Mouse (Mus musculus): Measurements from ENCODE around the gene Sync.

The Sync gene

DNA sequence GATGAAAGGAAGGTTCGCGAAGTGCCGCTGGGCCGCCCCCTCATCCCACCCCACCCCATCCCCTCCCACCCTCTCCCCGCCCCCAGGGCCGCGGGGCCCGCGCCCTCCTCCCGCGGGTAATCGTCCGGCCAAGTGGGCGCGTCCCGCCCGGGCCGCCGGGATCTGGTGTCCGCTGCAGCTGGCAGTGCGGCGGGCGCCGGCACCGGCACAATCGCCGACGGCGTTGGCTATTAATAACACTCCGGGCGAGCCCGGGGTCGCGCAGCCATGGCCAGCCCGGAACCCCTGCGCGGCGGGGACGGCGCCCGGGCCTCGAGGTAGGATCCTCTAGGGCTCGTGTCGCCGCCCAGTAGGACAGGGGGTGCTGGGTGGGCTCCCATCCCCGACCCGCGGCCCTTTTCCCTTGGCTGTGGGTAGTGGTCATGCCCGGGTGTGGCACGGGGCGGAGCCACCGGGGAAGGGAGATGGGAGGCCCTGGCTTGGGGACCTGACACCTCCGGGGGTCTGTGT lies at the start of gene Sync:
Gene Sync (plus strand): TSS at position 146 of the 510 bp plus-strand sequence.
- no peak for DNase-seq

DNA sequence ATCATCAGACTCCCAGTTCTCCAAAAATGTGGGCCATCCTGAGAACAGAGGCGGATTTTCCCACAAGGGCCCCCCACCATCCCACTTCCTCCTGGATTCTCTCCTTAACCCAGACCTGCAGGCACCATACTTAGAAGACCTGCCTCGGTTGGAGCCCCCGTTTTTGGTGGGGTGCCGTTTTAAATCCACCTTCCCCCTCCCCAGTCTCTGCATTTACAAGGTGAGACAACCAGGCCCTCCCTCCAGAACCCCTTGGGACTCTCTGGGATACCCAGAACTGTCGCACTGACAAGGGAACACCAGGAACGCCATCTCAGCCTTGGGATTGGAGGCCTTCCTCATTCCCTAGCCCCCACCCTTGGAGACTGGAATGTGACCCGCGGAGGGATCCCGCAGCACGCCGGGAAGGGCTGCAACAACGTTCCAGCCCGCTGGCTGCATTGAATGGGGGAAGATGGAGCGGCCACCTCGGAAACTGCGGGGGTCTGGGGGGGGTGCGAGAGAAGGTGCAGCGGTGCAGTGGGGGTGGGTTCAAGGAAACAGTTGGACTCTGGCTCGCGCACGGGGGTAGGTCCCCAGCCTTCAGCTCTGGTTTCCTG lies 49.5 kb upstream of the Sync start:
- DNase-seq = peak; percentile 40

DNA sequence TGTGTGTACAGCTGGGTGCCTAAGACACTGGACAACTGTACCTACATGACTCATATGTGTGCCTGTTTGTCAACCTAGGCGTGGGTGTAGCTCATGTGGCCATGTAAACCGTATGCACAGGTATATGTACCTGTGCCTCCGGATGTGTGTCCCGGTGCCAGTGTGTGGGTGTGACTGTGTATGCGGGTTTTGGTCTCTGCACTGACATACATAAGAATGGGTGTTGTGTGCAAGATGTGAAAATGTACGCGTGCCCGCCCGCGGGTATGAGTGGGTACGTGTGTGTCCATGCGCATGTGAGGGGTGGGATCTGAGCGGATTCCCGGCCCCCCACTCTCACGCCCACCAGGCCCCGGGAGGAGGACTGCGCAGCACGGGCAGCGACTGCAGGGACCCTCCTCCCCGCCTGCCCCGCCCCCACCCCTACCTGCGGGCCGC lies 48.8 kb upstream of the Sync start:
- DNase-seq = peak; percentile 58

DNA sequence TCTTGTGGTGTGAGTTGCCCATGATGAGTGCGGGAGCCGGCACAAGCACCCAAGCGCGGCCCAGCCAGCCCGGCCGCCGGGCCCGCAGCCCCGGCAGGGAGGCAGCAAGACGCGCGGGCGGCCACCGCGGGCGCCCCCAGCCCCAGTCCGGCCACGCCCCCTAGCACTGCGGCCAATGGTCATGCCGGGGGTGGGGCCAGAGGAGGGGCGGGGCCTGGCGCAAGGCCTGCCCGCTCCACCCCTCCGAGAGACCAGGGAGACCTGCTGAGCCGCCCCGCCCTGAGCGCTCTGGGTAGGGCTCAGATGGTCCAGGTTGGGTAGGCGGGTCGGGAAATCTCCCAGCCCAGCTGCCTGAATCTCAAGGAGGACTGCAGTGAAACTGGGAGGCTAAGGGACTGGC lies 48.3 kb upstream of the Sync start:
- DNase-seq = peak; percentile 78

DNA sequence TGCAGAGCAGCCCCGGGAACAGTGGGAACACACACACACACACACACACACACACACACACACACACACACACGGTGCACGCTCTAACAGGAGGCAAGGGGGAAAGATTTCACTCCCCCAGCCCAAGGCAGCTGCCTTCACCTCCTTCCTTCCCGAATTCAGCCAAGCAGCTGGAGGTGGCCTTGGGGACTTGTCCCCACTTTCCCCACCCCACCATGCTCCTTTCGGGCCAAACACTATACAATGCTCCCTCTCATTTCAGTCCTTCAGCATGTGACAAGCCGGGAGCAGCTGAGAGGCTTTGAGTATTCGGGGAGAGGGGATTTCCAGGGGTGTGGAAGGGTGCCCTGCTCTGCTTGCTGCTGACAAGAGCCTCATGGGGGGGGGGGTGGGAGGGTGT lies 45.5 kb upstream of the Sync start:
- no peak for DNase-seq

DNA sequence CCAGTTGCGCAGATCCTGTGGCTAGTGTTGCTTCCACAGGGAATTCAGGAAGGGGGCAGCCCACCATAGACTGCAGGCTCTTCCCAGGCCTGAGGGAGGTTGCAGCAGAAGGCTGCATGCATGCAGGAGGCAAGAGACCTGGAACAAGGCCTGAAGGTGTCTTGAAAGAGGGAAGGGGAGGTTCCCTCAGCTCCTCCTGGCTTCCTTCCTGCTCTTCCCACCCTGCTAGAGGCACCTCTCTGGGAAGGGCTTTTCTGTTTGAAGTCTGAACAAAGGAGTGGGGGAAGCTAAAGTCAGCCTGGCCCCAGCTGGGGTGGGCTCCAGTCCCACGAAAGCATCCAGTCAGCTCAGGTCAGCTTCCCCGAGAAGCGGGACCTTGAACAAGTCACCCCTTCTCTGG lies 45.1 kb upstream of the Sync start:
- no peak for DNase-seq

DNA sequence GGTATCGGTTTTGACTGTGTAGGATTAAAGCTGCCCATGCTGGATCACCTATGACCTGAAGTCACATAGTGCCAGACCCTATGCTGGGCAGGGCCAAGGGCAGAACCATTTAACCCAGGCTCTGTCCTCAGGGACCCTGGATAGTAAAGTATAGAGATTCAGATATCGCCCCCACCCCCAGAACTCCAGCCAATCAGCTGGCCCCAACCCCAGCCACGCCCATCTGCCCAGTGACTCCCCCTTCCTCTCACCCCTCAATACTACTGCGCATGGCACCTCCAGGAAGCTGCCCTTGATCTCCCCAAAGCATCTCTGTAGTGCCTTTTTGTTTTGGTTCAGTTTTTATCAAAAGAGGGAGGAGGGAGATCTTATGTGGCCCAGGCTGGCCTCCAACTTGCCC lies 44.7 kb upstream of the Sync start:
- DNase-seq = no peak

DNA sequence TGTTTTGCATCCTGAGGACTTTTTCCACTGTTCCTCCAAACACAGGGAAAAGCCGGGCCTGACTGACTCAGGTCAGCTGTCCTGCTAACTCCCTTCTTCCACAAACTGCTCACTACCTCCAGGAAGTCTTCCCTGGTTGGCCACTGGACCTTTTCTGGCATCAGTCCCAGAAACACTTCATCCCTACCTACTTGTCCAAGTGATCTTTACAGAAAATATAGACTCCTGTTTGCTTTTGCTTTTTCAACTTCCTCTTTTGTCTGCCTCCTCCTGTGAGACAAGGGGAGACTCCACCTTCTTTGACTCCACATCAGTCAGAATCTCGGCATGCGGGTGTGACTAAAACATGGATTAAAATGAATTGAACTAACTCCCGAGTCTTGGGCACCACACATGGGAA lies 42.6 kb upstream of the Sync start:
- no peak for DNase-seq

DNA sequence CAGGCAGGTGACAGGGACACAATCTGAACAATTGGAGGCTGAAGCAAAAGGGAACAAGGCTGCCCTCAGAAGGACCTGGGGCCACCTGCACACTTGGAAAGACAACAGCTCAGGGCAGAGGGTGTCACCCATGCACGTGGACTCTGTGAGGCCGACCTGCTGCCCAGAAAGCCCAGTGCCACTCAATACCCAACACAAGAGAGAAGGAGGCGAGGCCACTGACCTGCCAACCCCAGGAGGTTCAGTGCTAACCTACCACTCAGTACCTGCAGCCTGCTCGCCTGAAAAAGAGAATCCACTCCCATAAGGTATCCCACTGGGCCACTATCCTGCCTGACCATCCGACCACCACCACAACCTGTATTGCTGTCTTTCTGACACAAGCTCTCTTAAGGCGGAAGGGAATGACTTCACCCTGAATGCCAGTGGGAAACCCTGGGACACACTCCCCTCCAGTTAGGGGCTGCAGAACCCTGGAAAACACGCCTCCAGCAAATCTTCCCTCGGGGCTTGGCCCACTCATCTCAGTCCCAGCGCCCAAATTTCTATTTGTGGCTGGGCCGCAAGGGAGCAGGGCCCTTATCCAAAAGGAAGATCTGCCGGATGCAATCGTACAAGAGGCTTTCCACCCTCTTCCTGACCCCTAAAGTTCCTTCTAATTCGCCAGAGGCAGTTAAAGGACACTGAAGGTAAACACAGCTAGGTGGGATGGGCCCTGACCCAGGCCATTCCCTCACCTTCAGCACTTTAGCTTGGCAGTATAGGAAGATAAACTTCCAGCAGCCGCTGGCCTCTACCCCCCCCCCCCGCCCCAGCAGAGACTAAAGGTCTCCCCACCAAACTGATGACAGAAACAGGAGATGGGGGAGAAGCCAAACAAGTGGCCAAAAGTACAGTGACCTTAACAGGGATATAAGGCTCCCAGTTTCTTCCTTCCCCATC lies 40.8 kb upstream of the Sync start:
- no peak for DNase-seq

DNA sequence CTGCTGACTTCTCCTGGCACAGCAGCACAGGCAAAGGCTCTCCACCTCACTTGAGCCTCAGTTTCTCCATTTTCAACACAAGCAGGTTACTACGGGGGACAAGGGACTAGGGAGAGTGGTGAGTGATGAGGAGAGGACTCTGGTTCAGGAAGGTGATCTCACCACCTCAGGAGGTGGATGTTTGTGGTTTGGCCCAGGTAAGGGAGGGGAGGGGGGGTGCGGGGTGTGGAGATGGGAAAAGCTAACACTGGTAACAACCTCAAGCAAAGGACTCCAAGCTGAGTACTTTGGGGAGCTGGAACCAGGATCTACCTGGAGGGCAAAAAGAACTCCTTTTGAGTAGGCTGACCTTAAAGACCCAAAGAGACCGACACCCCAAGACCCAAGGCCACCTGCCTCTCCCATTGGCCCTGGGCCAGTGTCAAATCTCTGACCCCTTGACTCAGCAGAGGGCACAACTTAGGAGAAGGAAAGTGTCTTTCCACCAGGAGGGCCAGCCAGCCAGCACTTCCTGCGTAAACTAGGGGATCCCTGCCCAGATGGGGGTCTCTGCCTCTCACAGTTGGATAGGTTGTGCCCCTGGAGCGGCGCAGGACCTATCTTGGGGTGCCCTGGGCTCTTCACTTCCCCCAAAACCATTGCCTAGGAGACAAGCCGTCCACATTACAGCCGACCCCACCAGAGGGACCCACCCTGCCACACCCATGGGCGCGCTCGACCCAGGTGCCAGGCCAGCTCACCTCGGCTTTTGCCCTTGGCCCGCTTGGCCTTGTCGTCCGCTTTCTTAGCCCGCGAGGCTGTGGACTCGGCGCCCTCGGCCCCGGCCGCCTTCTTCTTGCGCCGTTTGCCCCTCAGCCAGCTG lies 39.8 kb upstream of the Sync start:
- DNase-seq = no peak

DNA sequence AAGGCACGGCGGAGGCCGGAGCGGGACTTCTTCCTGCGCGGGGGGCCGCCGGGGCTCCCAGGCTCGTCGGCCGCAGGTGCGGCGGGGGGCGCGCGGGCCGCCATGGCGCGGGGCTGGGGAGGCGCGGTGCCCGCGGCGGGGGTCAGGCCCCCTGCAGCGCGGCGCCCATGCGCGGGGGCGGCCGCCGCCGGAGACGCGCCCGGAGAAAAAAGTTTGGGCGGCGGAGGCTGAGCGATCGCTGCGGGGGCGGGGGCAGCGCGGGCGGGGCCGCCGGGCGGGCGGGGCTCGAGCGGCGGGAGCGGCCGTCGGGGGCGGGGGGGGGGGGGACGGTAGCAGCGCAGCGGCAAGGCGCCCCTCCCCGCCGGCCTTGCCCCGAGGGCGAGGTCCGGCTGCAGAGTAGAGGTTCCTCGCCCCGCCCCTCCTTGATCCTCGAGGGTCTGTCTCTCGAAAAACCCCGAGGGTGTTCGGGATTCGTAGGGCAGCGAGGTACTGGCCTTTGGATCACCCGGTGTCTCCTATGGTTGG lies 39.1 kb upstream of the Sync start:
- DNase-seq = no peak

DNA sequence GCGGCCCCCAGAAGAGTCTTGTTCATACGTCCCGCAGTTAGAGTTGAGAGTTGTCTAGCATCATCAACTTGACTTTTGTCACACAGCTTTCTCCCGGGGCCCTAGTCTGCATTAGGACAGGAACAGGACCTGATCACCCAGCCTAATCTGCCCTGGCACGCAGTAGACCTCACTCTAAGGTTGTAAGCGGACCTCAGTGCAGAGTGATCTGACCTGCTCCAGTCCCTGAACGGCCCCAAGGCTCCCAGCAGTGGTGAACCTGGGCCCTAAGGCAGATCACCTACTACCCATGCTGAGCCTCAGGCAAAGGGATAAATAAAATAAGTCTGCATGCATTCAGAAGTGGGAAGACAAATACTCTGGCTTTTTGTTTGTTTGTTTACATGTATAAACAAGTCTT lies 38.1 kb upstream of the Sync start:
- DNase-seq = no peak

DNA sequence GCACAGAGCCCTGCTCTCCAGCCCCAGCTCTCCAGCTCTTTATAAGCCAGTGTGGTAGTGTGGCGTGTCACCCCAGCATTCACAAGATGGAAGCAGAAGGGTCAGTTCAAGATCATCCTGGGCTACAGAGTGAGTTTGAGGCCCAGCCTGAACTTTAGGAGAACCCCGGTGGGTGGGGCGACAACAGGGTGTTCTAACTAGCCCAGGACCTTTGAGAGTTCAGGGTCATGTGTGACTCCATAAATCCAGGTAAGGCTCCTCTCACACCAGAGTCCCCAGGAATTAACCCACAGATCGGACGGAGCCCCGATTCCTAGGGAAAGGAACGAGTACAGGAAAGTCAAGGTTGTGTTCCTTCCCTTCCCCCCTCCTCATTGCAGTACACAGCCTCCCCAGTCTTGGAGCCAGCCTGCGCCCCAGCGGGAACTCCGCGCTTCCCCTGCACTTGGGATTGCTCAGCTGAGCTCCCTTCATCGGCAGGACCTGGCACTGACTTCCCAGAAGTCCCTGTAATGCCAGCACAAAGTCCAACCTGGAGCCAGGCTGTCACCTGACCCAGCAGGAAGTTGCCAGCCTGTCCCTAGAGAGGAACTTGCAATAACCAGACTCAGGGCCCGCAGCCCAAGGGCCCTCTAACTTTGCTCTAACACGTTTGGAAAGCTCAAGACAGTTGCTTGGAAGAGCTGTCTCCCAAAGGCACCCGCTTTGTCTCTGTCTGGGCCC lies 36.5 kb upstream of the Sync start:
- DNase-seq = no peak

DNA sequence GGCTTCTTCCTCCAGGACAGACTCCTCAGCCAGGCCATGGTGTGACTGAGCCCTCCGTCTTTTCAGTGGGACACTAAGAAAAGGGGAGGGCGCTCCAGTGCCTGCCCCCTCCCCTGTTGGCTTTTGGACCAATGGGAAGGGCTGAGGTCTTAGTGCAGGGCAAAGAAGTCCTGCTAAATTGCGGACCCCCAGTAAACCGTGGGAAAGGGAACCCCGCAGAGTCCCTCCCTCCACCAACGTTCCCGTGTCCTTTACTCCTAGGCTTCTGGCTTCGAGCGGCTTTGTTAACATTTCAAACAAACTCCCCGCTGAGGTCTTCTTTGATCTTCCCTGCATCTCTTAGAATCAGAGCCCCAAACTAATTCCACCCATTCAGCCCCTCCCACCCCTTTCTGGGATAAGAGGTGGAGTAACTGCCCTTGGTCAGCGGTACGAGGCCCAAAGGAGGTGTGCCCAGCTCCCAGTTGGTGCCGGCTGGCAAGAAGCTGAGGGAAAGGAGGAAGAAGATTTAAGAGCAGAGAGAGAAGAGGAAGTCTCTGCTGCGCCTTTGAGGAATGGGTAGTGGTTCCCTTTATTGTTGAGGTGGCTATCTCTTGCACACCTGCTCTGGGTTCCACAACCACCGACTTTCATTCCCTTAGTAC lies 35.8 kb upstream of the Sync start:
- DNase-seq = no peak

DNA sequence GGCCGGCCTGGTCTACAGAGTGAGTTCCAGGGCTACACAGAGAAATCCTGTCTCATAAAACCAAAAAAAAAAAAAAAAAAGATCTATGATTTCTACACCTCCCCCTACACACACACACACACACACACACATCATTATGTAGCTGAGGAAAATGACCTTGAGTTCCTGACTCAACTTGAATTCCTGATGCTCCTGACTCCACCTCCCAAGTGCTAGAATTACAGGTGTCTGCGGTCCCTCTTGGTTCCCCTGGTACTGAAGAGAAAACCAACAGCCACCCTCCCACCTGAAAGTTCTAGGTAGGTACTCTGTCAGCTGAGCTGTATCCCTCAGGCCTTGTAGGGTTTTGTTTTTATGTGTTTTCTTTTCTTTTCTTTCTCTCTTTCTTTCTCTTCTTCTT lies 34.9 kb upstream of the Sync start:
- DNase-seq = no peak

DNA sequence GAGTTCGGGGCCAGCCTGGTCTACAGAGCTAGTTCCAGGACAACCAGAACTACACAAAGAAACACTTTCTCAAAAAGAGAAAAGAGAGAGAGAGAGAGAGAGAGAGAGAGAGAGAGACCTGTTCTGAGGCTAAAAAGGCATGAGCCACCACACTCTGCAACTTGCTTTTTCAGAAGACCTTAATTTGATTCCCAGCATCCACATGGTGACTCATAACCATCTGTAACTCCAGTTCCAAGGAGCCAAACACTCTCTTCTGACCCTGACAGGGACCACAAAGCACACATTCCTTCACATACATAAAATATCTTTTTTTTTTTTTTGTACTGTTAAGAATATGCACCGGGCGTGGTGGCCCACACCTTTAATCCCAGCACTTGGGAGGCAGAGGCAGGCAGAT lies 32.8 kb upstream of the Sync start:
- DNase-seq = no peak

DNA sequence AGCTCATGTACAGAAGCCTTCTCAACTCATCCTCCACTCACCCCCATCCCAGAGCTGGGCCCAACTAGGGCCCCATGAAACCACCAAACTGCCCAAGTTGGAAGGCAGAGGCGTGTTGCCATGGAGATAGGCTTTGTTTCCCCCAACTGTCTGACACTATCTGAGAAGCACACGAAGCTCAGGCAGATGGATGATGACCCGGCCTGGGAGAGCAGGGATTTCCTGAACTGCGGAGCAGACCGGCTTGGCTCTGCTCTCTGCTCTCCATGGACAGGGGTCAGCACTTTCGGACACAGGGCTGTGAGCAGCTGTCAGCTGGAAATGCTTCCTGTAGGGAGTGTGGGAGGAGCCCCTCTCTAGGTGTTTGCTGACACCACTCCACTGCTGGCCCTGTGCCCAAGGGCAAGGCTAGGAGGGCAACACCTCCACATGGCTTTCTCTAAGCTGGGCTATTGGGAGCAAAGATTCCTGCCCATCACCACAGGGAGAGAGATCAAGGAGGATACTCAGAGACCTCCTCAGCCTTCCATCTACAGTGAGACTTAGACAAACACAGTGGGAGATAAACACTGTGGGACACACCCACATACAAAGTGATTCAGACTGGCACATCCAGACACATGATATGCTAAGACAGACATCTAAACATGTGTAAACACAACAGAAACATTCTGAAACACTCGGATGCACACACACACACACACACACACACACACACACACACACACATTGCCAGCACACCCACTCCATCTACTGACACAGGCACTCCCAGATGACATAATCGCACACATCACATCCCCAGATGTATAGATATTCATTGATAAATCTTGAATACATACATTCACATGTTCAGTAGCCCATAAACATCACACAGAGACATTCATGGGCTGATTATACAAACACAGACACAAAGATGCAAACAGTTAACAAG lies 30.7 kb upstream of the Sync start:
- no peak for DNase-seq

DNA sequence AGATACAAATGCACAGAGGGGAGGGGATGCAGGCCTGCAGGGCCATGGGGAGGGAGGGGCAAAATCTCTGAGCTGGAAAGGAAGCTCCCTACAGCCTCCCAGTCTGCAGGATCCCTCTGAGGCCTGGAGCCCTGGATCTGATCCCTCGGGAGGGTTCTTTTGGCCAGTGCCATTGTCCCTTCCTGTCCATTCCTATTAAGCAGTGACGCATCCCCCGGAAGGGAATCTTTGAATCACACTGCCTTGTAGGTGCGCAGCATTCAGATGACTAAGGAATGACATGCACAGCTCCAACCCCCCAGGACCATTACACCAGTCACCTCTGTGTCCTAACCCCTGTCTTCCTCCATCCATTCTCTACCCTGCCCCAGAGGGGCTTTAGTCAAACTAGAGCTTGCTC lies 28.3 kb upstream of the Sync start:
- DNase-seq = no peak

DNA sequence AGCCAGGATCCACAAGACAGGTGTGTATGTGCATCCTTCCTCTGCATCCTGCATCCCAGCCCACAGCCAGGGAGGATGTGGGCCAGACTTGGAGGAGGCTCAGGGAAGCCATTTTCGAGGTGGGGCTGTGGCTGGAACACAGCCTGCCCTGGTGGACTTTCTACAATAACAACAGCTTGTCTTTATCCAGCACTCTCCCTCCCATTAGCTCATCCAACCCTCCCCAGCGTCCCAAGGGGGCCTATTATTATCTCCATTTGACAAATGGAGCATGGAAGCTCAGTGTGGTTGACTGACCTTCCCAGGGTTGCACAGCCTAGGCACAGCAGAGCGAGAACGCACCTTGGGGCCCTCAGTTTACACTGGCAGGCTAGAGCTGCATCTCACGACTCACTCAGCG lies 26.7 kb upstream of the Sync start:
- DNase-seq = no peak

DNA sequence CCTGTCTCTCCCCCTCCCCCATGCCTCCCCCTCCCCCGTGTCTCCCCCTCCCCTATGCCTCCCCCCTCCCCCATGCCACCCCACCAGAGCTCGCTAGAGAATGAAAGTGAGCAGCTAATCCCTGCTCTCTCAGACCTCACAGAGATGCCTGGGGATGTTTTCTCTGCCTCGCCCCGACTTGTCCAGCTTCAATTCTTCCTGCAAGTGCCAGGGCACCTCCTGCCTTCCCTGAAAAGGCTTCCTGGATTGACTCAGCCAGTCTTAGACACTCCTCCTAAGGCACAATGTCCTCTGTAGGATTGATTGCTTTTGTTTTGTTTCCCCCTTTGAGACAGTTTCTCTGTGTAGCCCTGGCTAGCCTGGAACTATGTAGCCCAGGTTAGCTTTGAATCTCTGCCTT lies 26.2 kb upstream of the Sync start, which contains the start of gene C77080:
Gene C77080 (minus strand): TSS at position 209 of the 400 bp plus-strand sequence.
- DNase-seq = no peak

Data from right cerebral cortex, postnatal 4 days (tissue).